Mouse (Mus musculus) bone marrow macrophage, adult 2 months (primary cell): Measurements from ENCODE around the gene Cul9.
A peak's percentile ranks its signal among the peaks of the same experiment; 100 is the strongest.

Source experiments
- CTCF ChIP-seq: IDR thresholded peaks from 2 replicates; pipeline ENCODE4 v1.5.1; 2012; ENCODE audit warnings: low read depth, mild to moderate bottlenecking, low read length, moderate library complexity
- POLR2A ChIP-seq: IDR thresholded peaks from 2 replicates; pipeline ENCODE4 v1.6.1; 2012; ENCODE audit warnings: mild to moderate bottlenecking, low read depth, low read length, borderline replicate concordance

- peak; percentile 35; the same call in 1 of the 2 replicates for TF ChIP-seq CTCF
- TF ChIP-seq POLR2A: no peak
Measured at GRCm38 (mm10) chr17:46555673-46556583, 9.7 kb upstream of the Cul9 start, which contains the start of gene Srf.
